9 mouse cellular contexts compared by ENCODE assay signal in the genomic region with DNA sequence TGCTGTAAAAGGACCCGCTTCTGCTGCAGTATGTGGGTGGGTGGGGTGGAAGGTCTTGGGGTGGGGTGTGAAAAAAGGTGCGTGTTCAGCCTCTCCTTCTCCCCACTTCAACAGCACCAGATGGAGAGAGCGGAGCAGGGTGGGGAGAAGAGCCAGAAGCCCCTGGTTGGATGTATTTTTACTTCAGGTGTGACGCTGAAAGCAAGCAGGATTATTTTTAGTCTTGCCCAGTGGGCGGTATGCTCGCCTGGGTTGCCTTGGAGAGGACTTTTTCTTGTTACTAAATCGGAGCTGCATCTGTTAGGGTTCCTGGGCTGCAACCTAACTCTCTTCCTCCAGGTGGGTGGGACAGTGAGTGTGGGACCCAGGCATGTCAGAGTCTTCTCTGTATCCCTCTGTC.
A peak's percentile ranks its signal among the peaks of the same experiment; 100 is the strongest.
DNase-seq lines count a peak whose midpoint lies in the region; ATAC-seq lines count a peak whose summit lies in the region.
"Had no signal": no experiment of that assay in that cellular context is flagged by ENCODE, and none has a peak within 500 bp of the region (broad histone marks: within the 10 kb centered on the region; RNA-seq: fewer than 3 reads in every experiment).

No protein-coding gene starts in this region.

- no peak overlapping the region for H3K9ac ChIP-seq in kidney, embryonic 16.5 days (replicated peaks; ENCODE audit: low read length)

- no peak for ATAC-seq in monocyte, adult 5-6 weeks (replicated peaks; ENCODE audit: insufficient number of reproducible peaks, low FRiP score, low TSS enrichment, poor library complexity, severe bottlenecking)
- ATAC-seq in kidney, embryonic 16.5 days (ENCODE audit: low FRiP score, low TSS enrichment), result no peak

- WGBS in kidney, embryonic 16.5 days, result 55% methylated on average over 7 of the region's 7 CpGs

- DNase-seq in heart, adult 11 months, result peak; percentile 84
- DNase-seq in heart, postnatal 14 days, result no peak
- DNase-seq in brain, adult 2 months (ENCODE audit: low read depth, low spot score), result peak; percentile 96
- peak; percentile 67 to 76 for DNase-seq in cerebellum, postnatal 14 days
- peak; percentile 93 to 95 for DNase-seq in left cerebral cortex, adult 9 months (ENCODE audit: low spot score in 2 of 2)
- no peak for DNase-seq in ovary, postnatal 10 days (ENCODE audit: low spot score)

- H3K36me3 ChIP-seq in kidney, embryonic 16.5 days (ENCODE audit: insufficient read depth, low read length), result no peaks in the 10 kb centered on the region

- H3K27ac ChIP-seq in kidney, embryonic 16.5 days (ENCODE audit: low read length), result no peak overlapping the region
- H3K27ac ChIP-seq: macrophage had no signal

- H3K27me3 ChIP-seq in kidney, embryonic 16.5 days (ENCODE audit: insufficient read depth, low read length), result no peaks in the 10 kb centered on the region

- H3K9me3 ChIP-seq in kidney, embryonic 16.5 days (ENCODE audit: low read length), result no peaks in the 10 kb centered on the region

- H3K4me3 ChIP-seq in kidney, embryonic 16.5 days (ENCODE audit: low read length), result no peak overlapping the region

- no peak overlapping the region for H3K4me2 ChIP-seq in kidney, embryonic 16.5 days (replicated peaks; ENCODE audit: low read depth, low read length)

- intact Hi-C loops in heart, postnatal 14 days (cut with DNase I), result no loop called here

- H3K4me1 ChIP-seq in kidney, embryonic 16.5 days (ENCODE audit: insufficient read depth, low read length), result 0 out of 2 replicates have a peak, but pooled peaks cover 11% of the 10 kb centered on the region

Comparison
In these comparisons a context has a peak if more than half of its experiments do, and no peak if none do; other contexts are left out.
1. DNase-seq: peak in heart, adult 11 months (single experiment), brain, adult 2 months (single experiment), cerebellum, postnatal 14 days (2 of 2) and left cerebral cortex, adult 9 months (2 of 2); none in heart, postnatal 14 days (0 of 2) and ovary, postnatal 10 days (single experiment).